Mouse (Mus musculus) kidney, embryonic 16.5 days (tissue): Measurements from ENCODE around the gene Klk1b5. TPM values are rescaled to one million over a fixed set of nuclear protein-coding genes. Genes with fewer than 3 reads are reported as not detected.
"Not testable (repeated sequence)": the region's sequence is repeated elsewhere in the genome, so short reads cannot be mapped to it uniquely, and the experiment has no call there.

Experiments used
- ATAC-seq: fragments of 200-750 bp; cut with Nextera tagmentation; 2 replicates; pipeline ENCODE4 v1.8.0; 2017; ENCODE audit warnings: moderate TSS enrichment; ENCODE audit not compliant: low FRiP score, low TSS enrichment
- H3K27ac ChIP-seq: fragments of 300-500 bp; sonication (generic); 2 replicates; pipeline ENCODE4 v1.5.1; 2014; ENCODE audit warnings: low read length
- H3K27me3 ChIP-seq: fragments of 300-500 bp; sonication (generic); 2 replicates; pipeline ENCODE4 v1.6.1; 2014; ENCODE audit warnings: low read length, control low read depth, mixed read lengths; ENCODE audit not compliant: insufficient read depth
- H3K36me3 ChIP-seq: fragments of 300-500 bp; sonication (generic); 2 replicates; pipeline ENCODE4 v1.6.1; 2014; ENCODE audit warnings: low read length, control low read depth, mixed read lengths; ENCODE audit not compliant: insufficient read depth
- H3K4me1 ChIP-seq: fragments of 300-500 bp; sonication (generic); 2 replicates; pipeline ENCODE4 v1.6.1; 2014; ENCODE audit warnings: low read length, control low read depth, mixed read lengths; ENCODE audit not compliant: insufficient read depth
- H3K4me2 ChIP-seq: fragments of 300-500 bp; sonication (generic); replicated peaks from 2 replicates; pipeline ENCODE4 v1.6.1; 2014; ENCODE audit warnings: low read depth, low read length
- H3K4me3 ChIP-seq: fragments of 300-500 bp; sonication (generic); 2 replicates; pipeline ENCODE4 v1.5.1; 2014; ENCODE audit warnings: mild to moderate bottlenecking, low read length
- H3K9ac ChIP-seq: fragments of 300-500 bp; sonication (generic); replicated peaks from 2 replicates; pipeline ENCODE4 v1.6.1; 2014; ENCODE audit warnings: low read length
- H3K9me3 ChIP-seq: fragments of 300-500 bp; sonication (generic); 2 replicates; pipeline ENCODE4 v1.6.1; 2016; ENCODE audit warnings: low read length, control low read depth
- WGBS: fragments of 180-500 bp; shearing (Covaris S2); extraction: QIAGEN DNeasy Blood & Tissue Kit; methylation state at CpG from one replicate; pipeline ENCODE4 v1.1.7; 2014; 5-methylcytosine and 5-hydroxymethylcytosine counted together
- polyA plus RNA-seq: library from polyadenylated mRNA; unstranded; fragments of >200 nt; fragmentation: Nextera tagmentation; extraction: Ambion mirVana; gene quantifications from 2 replicates; pipeline ENCODE4 v1.2.1, GENCODE M21; 2015

The Klk1b5 gene
- 0.15 TPM in 1 of 2 replicates, not detected in the other for polyA plus RNA-seq

GRCm38 (mm10) chr7:44215645-44216044 lies at the start of gene Klk1b5:
TSS of gene Klk1b5 (plus strand) at chr7:44215945.
- 80% methylated on average over 1 of the region's 1 CpGs for WGBS
- H3K4me1 ChIP-seq = no peaks in the 10 kb centered on the region
- H3K9me3 ChIP-seq = no peaks in the 10 kb centered on the region
- H3K27me3 ChIP-seq = no peaks in the 10 kb centered on the region
- no peak within 1 kb of the TSS for H3K27ac ChIP-seq
- ATAC-seq = no peak
- H3K36me3 ChIP-seq = no peaks in the 10 kb centered on the region
- no peak within 1 kb of the TSS for H3K4me3 ChIP-seq
- H3K9ac ChIP-seq = no peak within 1 kb of the TSS
- no peak within 1 kb of the TSS for H3K4me2 ChIP-seq

- Histone ChIP-seq H3K27me3 (no peaks in the 10 kb centered on the region), H3K4me3 (no peak overlapping the region), H3K9me3 (no peaks in the 10 kb centered on the region), H3K4me1 (no peaks in the 10 kb centered on the region), H3K9ac (no peak overlapping the region), H3K27ac (0 out of 2 replicates have a peak overlapping the region, but pooled peaks have one; percentile 43), H3K4me2 (0 out of 2 replicates have a peak overlapping the region, but pooled peaks have one; percentile 12), H3K36me3 (no peaks in the 10 kb centered on the region)
- peak; percentile 63; the same call in 1 of the 2 replicates for ATAC-seq
- WGBS = 49% methylated on average over 9 of the region's 9 CpGs
Measured at GRCm38 (mm10) chr7:44179299-44180045, 36.3 kb upstream of the Klk1b5 start.

GRCm38 (mm10) chr7:44186516-44186915 lies 29.2 kb upstream of the Klk1b5 start:
- not testable (repeated sequence) for H3K27me3 ChIP-seq, H3K27ac ChIP-seq, H3K9me3 ChIP-seq, H3K4me3 ChIP-seq, H3K9ac ChIP-seq, H3K4me1 ChIP-seq, ATAC-seq, H3K4me2 ChIP-seq, H3K36me3 ChIP-seq
- WGBS = 45% methylated on average over 8 of the region's 8 CpGs

GRCm38 (mm10) chr7:44187936-44188335 lies 27.8 kb upstream of the Klk1b5 start, which contains the start of gene Klk1b24:
TSS of gene Klk1b24 (plus strand) at chr7:44188236.
- not testable (repeated sequence) for H3K9ac ChIP-seq, H3K27me3 ChIP-seq, H3K4me1 ChIP-seq, H3K27ac ChIP-seq, H3K36me3 ChIP-seq, ATAC-seq, H3K4me2 ChIP-seq, H3K4me3 ChIP-seq, H3K9me3 ChIP-seq

GRCm38 (mm10) chr7:44193466-44193865 lies 22.3 kb upstream of the Klk1b5 start:
- 67% methylated on average over 1 of the region's 1 CpGs for WGBS
- H3K36me3 ChIP-seq = not testable (repeated sequence)

GRCm38 (mm10) chr7:44197891-44198290 lies 17.9 kb upstream of the Klk1b5 start, which contains the start of gene Klk1b3:
TSS of gene Klk1b3 (plus strand) at chr7:44198191.
- ATAC-seq = no peak
- no peak within 1 kb of the TSS for H3K4me2 ChIP-seq
- WGBS = 59% methylated on average over 3 of the region's 3 CpGs
- no peaks in the 10 kb centered on the region for H3K27me3 ChIP-seq
- H3K4me3 ChIP-seq = no peak within 1 kb of the TSS
- no peaks in the 10 kb centered on the region for H3K9me3 ChIP-seq
- H3K9ac ChIP-seq = no peak within 1 kb of the TSS
- H3K27ac ChIP-seq = no peak within 1 kb of the TSS
- no peaks in the 10 kb centered on the region for H3K4me1 ChIP-seq
- no peaks in the 10 kb centered on the region for H3K36me3 ChIP-seq

More at GRCm38 (mm10) chr7:44193466-44193865, 22.3 kb upstream of the Klk1b5 start:
- H3K9me3 ChIP-seq, H3K4me1 ChIP-seq, H3K4me3 ChIP-seq, H3K9ac ChIP-seq, ATAC-seq, H3K4me2 ChIP-seq, H3K27ac ChIP-seq, H3K27me3 ChIP-seq: not testable (repeated sequence)

GRCm38 (mm10) chr7:44207135-44207534 lies 8.6 kb upstream of the Klk1b5 start, which contains the start of gene Klk1b4:
TSS of gene Klk1b4 (plus strand) at chr7:44207435.
- not testable (repeated sequence) for H3K27me3 ChIP-seq, H3K4me1 ChIP-seq, H3K9ac ChIP-seq, H3K27ac ChIP-seq, H3K4me3 ChIP-seq, H3K36me3 ChIP-seq, H3K4me2 ChIP-seq, H3K9me3 ChIP-seq, ATAC-seq
- WGBS = 27% methylated on average over 3 of the region's 3 CpGs

- no peaks in the 10 kb centered on the region for H3K4me1 ChIP-seq
- no peak for ATAC-seq
- no peak overlapping the region for H3K4me3 ChIP-seq
- H3K27me3 ChIP-seq = no peaks in the 10 kb centered on the region
- H3K9me3 ChIP-seq = no peaks in the 10 kb centered on the region
- no peak overlapping the region for H3K4me2 ChIP-seq
- no peak overlapping the region for H3K27ac ChIP-seq
- 71% methylated on average over 3 of the region's 3 CpGs for WGBS
- H3K36me3 ChIP-seq = no peaks in the 10 kb centered on the region
- H3K9ac ChIP-seq = no peak overlapping the region
Measured at GRCm38 (mm10) chr7:44208307-44208706, 7.4 kb upstream of the Klk1b5 start.

GRCm38 (mm10) chr7:44221601-44222000 lies 5.9 kb downstream of the Klk1b5 start:
- not testable (repeated sequence) for ATAC-seq, H3K4me1 ChIP-seq, H3K9ac ChIP-seq, H3K4me3 ChIP-seq, H3K27ac ChIP-seq, H3K36me3 ChIP-seq, H3K4me2 ChIP-seq, H3K9me3 ChIP-seq, H3K27me3 ChIP-seq
- 57% methylated on average over 8 of the region's 10 CpGs for WGBS

- ATAC-seq, H3K27me3 ChIP-seq, H3K4me2 ChIP-seq, H3K4me1 ChIP-seq, H3K36me3 ChIP-seq, H3K4me3 ChIP-seq, H3K9ac ChIP-seq, H3K9me3 ChIP-seq, H3K27ac ChIP-seq: not testable (repeated sequence)
- 84% methylated on average over 6 of the region's 6 CpGs for WGBS
Measured at GRCm38 (mm10) chr7:44222335-44222734, 6.6 kb downstream of the Klk1b5 start.
